Mouse (Mus musculus): ENCODE results near the gene Blvra. TPM values are rescaled to one million over a fixed set of nuclear protein-coding genes. Genes with fewer than 3 reads are reported as not detected.

Blvra gene
- polyA plus RNA-seq, 1 experiment: 11.3 TPM

GRCm38 (mm10) chr2:127142577-127143157 lies 72.2 kb downstream of the Blvra start:
- H3K4me3 ChIP-seq (ENCODE audit: extremely low read depth, insufficient read depth, insufficient read length): peak overlapping the region; percentile 85
- H3K36me3 ChIP-seq (ENCODE audit: control insufficient read depth, insufficient read depth, low read length): peaks cover 4% of the 10 kb centered on the region; the same call in 1 of the 2 replicates
- peak overlapping the region; percentile 63 for H3K27ac ChIP-seq (ENCODE audit: insufficient read depth, low read length)
- no peak for DNase-seq (ENCODE audit: low read depth in 1 of 2, low spot score in 2 of 2)
- 3% methylated on average over 6 of the region's 6 CpGs for WGBS
- TF ChIP-seq POLR2A (IDR thresholded peaks at IDR 0.05; ENCODE audit: low read depth, low read length): no peak
- no peak for TF ChIP-seq CTCF (IDR thresholded peaks at IDR 0.05; ENCODE audit: extremely low read depth, insufficient read depth, insufficient read length, insufficient replicate concordance)
- H3K4me1 ChIP-seq (ENCODE audit: control insufficient read depth, insufficient read depth, insufficient read length): peaks cover 4% of the 10 kb centered on the region; the same call in 1 of the 2 replicates
- H3K27me3 ChIP-seq (ENCODE audit: control insufficient read depth, insufficient read depth, low read length): no peaks in the 10 kb centered on the region

- peak within 1 kb of the TSS; percentile 85 for H3K4me3 ChIP-seq (ENCODE audit: extremely low read depth, insufficient read depth, insufficient read length)
- H3K4me1 ChIP-seq (ENCODE audit: control insufficient read depth, insufficient read depth, insufficient read length): peaks cover 4% of the 10 kb centered on the region; the same call in 1 of the 2 replicates
- H3K27ac ChIP-seq (ENCODE audit: insufficient read depth, low read length): peak within 1 kb of the TSS; percentile 63
- peaks cover 4% of the 10 kb centered on the region; the same call in 1 of the 2 replicates for H3K36me3 ChIP-seq (ENCODE audit: control insufficient read depth, insufficient read depth, low read length)
- 4% methylated on average over 31 of the region's 31 CpGs for WGBS
- H3K27me3 ChIP-seq (ENCODE audit: control insufficient read depth, insufficient read depth, low read length): no peaks in the 10 kb centered on the region
- TF ChIP-seq CTCF (IDR thresholded peaks at IDR 0.05; ENCODE audit: extremely low read depth, insufficient read depth, insufficient read length, insufficient replicate concordance): no peak
- DNase-seq (ENCODE audit: low read depth in 1 of 2, low spot score in 2 of 2): peak in 1 of 2 experiments; percentile 72
Observed at GRCm38 (mm10) chr2:127143158-127144063, 72.9 kb downstream of the Blvra start, which contains the start of gene Itpripl1. TSS of gene Itpripl1 (minus strand) at chr2:127143442.

GRCm38 (mm10) chr2:127145699-127146098 lies 75.2 kb downstream of the Blvra start:
- 80% methylated on average over 3 of the region's 3 CpGs for WGBS
- DNase-seq (ENCODE audit: low read depth in 1 of 2, low spot score in 2 of 2): no peak
- H3K27ac ChIP-seq (ENCODE audit: insufficient read depth, low read length): no peak overlapping the region

More at GRCm38 (mm10) chr2:127145699-127146098, 75.2 kb downstream of the Blvra start:
- H3K27me3 ChIP-seq (ENCODE audit: control insufficient read depth, insufficient read depth, low read length): no peaks in the 10 kb centered on the region
- peaks cover 4% of the 10 kb centered on the region; the same call in 1 of the 2 replicates for H3K4me1 ChIP-seq (ENCODE audit: control insufficient read depth, insufficient read depth, insufficient read length)
- no peak overlapping the region for H3K4me3 ChIP-seq (ENCODE audit: extremely low read depth, insufficient read depth, insufficient read length)
- TF ChIP-seq CTCF (IDR thresholded peaks at IDR 0.05; ENCODE audit: extremely low read depth, insufficient read depth, insufficient read length, insufficient replicate concordance) (no peak), POLR2A (IDR thresholded peaks at IDR 0.05; ENCODE audit: low read depth, low read length) (no peak)
- H3K36me3 ChIP-seq (ENCODE audit: control insufficient read depth, insufficient read depth, low read length): peaks cover 2% of the 10 kb centered on the region; the same call in 1 of the 2 replicates

Other genes starting within 250 kb of the Blvra start
- gene Trpm7, start 194.4 kb upstream of the Blvra start, polyA plus RNA-seq (2012; rRNA removed): 2.4 and 3.0 TPM in 2 replicates
- 7.6 and 9.5 TPM in 2 replicates for gene Sppl2a, start 137.4 kb upstream of the Blvra start, polyA plus RNA-seq (2012; rRNA removed)
- 1.6 and 2.5 TPM in 2 replicates for gene Ap4e1, start 61.9 kb upstream of the Blvra start, polyA plus RNA-seq (2012; rRNA removed)
- 2.5 and 2.8 TPM in 2 replicates for gene Ncaph, start 63.3 kb downstream of the Blvra start, polyA plus RNA-seq (2012; rRNA removed)
- 12.3 and 13.6 TPM in 2 replicates for gene Itpripl1, start 72.8 kb downstream of the Blvra start, polyA plus RNA-seq (2012; rRNA removed)
- 0.60 and 0.76 TPM in 2 replicates for gene 1810024B03Rik, start 137.6 kb downstream of the Blvra start, polyA plus RNA-seq (2012; rRNA removed)
- gene Snrnp200, start 137.7 kb downstream of the Blvra start, polyA plus RNA-seq (2012; rRNA removed): 39.6 and 42.0 TPM in 2 replicates
- gene Ciao1, start 177.2 kb downstream of the Blvra start, polyA plus RNA-seq (2012; rRNA removed): 43.6 and 43.8 TPM in 2 replicates
- 59.9 and 88.7 TPM in 2 replicates for gene Tmem127, start 177.2 kb downstream of the Blvra start, polyA plus RNA-seq (2012; rRNA removed)
- 22.2 and 33.5 TPM in 2 replicates for gene Stard7, start 199.6 kb downstream of the Blvra start, polyA plus RNA-seq (2012; rRNA removed)